Mouse (Mus musculus) midbrain, embryonic 14.5 days (tissue): ENCODE measurements around the gene Hmcn2. TPM values are rescaled to one million over a fixed set of nuclear protein-coding genes. Genes with fewer than 3 reads are reported as not detected.

Source experiments
- ATAC-seq: fragments of 200-750 bp; cut with Nextera tagmentation; 2 replicates; pipeline ENCODE4 v1.8.0; 2017; ENCODE audit warnings: moderate number of reproducible peaks, moderate library complexity; ENCODE audit not compliant: low FRiP score, low TSS enrichment
- DNase-seq: peaks from one replicate; pipeline ENCODE4 v3.0.0-alpha.2; 2015
- H3K27ac ChIP-seq: fragments of 300-500 bp; sonication (generic); replicated peaks from 2 replicates; pipeline ENCODE4 v1.5.1; 2014; ENCODE audit warnings: mild to moderate bottlenecking, low read depth, low read length, moderate library complexity
- H3K27me3 ChIP-seq: fragments of 300-500 bp; sonication (generic); 2 replicates; pipeline ENCODE4 v1.6.1; 2014; ENCODE audit warnings: low read length, control low read depth, mixed read lengths; ENCODE audit not compliant: control insufficient read depth, insufficient read depth
- H3K36me3 ChIP-seq: fragments of 300-500 bp; sonication (generic); 2 replicates; pipeline ENCODE4 v1.6.1; 2014; ENCODE audit warnings: low read length, control low read depth; ENCODE audit not compliant: control insufficient read depth, insufficient read depth
- H3K4me1 ChIP-seq: fragments of 300-500 bp; sonication (generic); 2 replicates; pipeline ENCODE4 v1.6.1; 2014; ENCODE audit warnings: mild to moderate bottlenecking, antibody characterized with exemption, low read length, control low read depth; ENCODE audit not compliant: control insufficient read depth, insufficient read depth
- H3K4me2 ChIP-seq: fragments of 300-500 bp; sonication (generic); 2 replicates; pipeline ENCODE4 v1.6.1; 2014; ENCODE audit warnings: mild to moderate bottlenecking, low read length, moderate library complexity
- H3K4me3 ChIP-seq: fragments of 300-500 bp; sonication (generic); replicated peaks from 2 replicates; pipeline ENCODE4 v1.5.1; 2014; ENCODE audit warnings: low read depth, low read length
- H3K9ac ChIP-seq: fragments of 300-500 bp; sonication (generic); replicated peaks from 2 replicates; pipeline ENCODE4 v1.6.1; 2014; ENCODE audit warnings: mild to moderate bottlenecking, low read length, moderate library complexity
- H3K9me3 ChIP-seq: fragments of 300-500 bp; sonication (generic); 2 replicates; pipeline ENCODE4 v1.6.1; 2016; ENCODE audit warnings: low read length, control low read depth, mixed read lengths; ENCODE audit not compliant: control insufficient read depth
- WGBS: fragments of 180-500 bp; shearing (Covaris S2); extraction: QIAGEN DNeasy Blood & Tissue Kit; methylation state at CpG from one replicate; pipeline ENCODE4 v1.1.7; 2014; 5-methylcytosine and 5-hydroxymethylcytosine counted together
- polyA plus RNA-seq: library from polyadenylated mRNA; unstranded; fragments of >200 nt; fragmentation: Nextera tagmentation; extraction: Ambion mirVana; gene quantifications from 2 replicates; pipeline ENCODE4 v1.2.1, GENCODE M21; 2014

Hmcn2 gene
- polyA plus RNA-seq, 1 experiment from 2014 or later = 0.08 TPM

DNA sequence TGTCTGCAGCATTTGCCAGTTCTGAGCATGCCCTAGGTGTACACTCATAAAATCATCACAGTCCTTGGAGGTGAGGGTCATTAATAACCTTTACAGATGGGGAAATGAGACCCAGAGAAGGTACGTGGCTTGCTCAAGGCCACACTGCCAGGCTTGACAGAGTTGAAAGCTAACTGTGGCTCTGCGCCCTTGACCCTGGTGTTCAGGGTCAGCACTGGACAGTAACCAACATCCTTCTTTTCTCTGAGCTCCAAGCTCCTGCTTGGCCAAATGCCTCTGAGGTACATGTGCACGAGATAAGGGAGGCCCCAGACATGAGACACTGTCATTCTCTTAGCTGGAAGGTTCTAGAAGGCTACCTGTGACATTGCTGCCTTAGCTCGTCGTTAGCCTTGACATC is 42.6 kb downstream of the Hmcn2 start:
- Histone ChIP-seq H3K27ac (no peak overlapping the region), H3K27me3 (no peaks in the 10 kb centered on the region), H3K9ac (no peak overlapping the region), H3K4me2 (no peak overlapping the region), H3K4me3 (no peak overlapping the region), H3K36me3 (no peaks in the 10 kb centered on the region), H3K9me3 (no peaks in the 10 kb centered on the region), H3K4me1 (no peaks in the 10 kb centered on the region)
- 78% methylated on average over 5 of the region's 5 CpGs for WGBS
- DNase-seq = no peak
- ATAC-seq = no peak

- 81% methylated on average over 7 of the region's 7 CpGs for WGBS
- H3K36me3 ChIP-seq = no peaks in the 10 kb centered on the region
Observed at GRCm38 (mm10) chr2:31359316-31359715, 45.1 kb downstream of the Hmcn2 start.

DNA sequence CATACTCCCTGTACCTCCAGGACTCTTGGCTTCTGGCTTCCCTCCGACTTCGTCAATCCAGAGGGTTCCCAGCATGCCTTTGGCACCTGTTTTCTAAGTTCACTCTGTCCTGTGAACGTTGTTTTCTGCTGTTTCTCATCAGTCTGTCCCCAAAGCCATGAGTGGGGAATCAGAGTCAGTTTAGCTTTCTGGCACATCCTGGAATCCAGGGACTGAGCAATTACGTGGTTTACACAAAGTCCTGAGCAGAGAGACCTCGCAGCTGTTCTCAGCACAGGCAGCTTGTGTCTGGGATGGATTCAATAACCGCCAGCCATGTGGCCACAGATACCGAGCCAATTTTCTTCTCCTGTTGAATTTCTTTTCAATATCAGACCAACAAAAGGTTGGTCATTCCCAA is 53.0 kb downstream of the Hmcn2 start:
- Histone ChIP-seq H3K4me2 (no peak overlapping the region), H3K4me3 (no peak overlapping the region)

More at GRCm38 (mm10) chr2:31359316-31359715, 45.1 kb downstream of the Hmcn2 start:
- Histone ChIP-seq H3K4me2 (no peak overlapping the region), H3K4me1 (no peaks in the 10 kb centered on the region), H3K27ac (no peak overlapping the region), H3K9ac (no peak overlapping the region), H3K27me3 (no peaks in the 10 kb centered on the region), H3K9me3 (no peaks in the 10 kb centered on the region), H3K4me3 (no peak overlapping the region)
- no peak for DNase-seq
- ATAC-seq = no peak

DNA sequence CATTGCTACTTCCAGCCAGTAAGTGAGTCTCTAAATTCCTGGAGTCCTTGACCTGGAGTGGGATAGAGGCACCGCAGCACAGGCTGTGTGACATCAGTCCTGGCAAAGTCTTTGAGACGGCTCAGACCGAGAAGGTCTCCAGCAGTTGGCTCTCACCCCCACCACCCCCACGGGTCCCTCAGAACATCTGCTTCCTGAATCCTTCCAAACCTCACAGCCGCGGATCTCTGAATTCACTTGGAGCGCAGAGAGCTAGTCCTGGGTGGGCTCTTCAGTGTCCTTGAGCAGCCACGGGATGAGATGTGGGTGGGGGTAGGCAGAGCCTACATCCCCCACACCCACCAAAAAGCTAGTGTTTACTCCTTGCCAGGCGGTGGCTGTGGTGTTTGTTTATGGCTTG is 57.2 kb downstream of the Hmcn2 start:
- ATAC-seq (no peak), DNase-seq (no peak)
- Histone ChIP-seq H3K4me1 (no peaks in the 10 kb centered on the region), H3K9ac (no peak overlapping the region), H3K4me2 (no peak overlapping the region), H3K9me3 (no peaks in the 10 kb centered on the region), H3K4me3 (no peak overlapping the region), H3K27ac (no peak overlapping the region), H3K36me3 (no peaks in the 10 kb centered on the region), H3K27me3 (no peaks in the 10 kb centered on the region)
- WGBS = 93% methylated on average over 9 of the region's 9 CpGs

More for the DNA sequence above, 53.0 kb downstream of the Hmcn2 start:
- no peak for DNase-seq
- Histone ChIP-seq H3K27me3 (no peaks in the 10 kb centered on the region), H3K4me1 (no peaks in the 10 kb centered on the region), H3K36me3 (no peaks in the 10 kb centered on the region), H3K9me3 (no peaks in the 10 kb centered on the region), H3K27ac (no peak overlapping the region), H3K9ac (no peak overlapping the region)
- no peak for ATAC-seq
- 86% methylated on average over 7 of the region's 7 CpGs for WGBS

GRCm38 (mm10) chr2:31372186-31372585 is 58.0 kb downstream of the Hmcn2 start:
- no peaks in the 10 kb centered on the region for H3K4me1 ChIP-seq
- ATAC-seq (no peak), DNase-seq (no peak)
- no peaks in the 10 kb centered on the region for H3K9me3 ChIP-seq
- H3K27ac ChIP-seq = no peak overlapping the region
- no peaks in the 10 kb centered on the region for H3K27me3 ChIP-seq
- H3K9ac ChIP-seq = no peak overlapping the region
- H3K4me2 ChIP-seq = no peak overlapping the region
- 98% methylated on average over 4 of the region's 4 CpGs for WGBS
- H3K4me3 ChIP-seq = no peak overlapping the region
- H3K36me3 ChIP-seq = no peaks in the 10 kb centered on the region

DNA sequence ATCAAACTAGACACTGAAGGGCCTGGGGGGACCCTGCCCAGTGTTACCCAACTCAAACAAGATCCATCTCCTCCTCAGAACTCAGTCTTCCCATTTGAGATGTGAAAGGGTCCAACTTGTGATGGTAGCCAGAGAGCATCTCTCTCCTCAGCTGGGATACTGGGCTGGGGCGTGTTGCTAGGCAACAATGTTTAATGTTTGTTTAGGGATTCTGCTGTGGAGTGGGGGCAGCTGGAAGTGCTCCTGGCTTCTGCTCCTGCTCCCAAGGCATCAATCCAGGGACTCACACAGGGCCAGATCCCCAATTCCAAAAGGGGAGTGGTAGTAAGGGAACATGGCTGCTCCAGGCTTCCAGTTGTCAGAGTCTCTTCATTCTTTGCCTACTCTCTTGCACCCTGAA is 60.2 kb downstream of the Hmcn2 start:
- H3K9ac ChIP-seq = no peak overlapping the region
- H3K4me1 ChIP-seq = no peaks in the 10 kb centered on the region
- no peak overlapping the region for H3K4me3 ChIP-seq
- H3K27me3 ChIP-seq = no peaks in the 10 kb centered on the region
- WGBS = 71% methylated on average over 1 of the region's 1 CpGs
- no peaks in the 10 kb centered on the region for H3K9me3 ChIP-seq
- no peak overlapping the region for H3K27ac ChIP-seq
- no peak overlapping the region for H3K4me2 ChIP-seq
- H3K36me3 ChIP-seq = no peaks in the 10 kb centered on the region
- peak; percentile 52 for DNase-seq
- ATAC-seq = no peak

GRCm38 (mm10) chr2:31376057-31376456 is 61.8 kb downstream of the Hmcn2 start:
- H3K27ac ChIP-seq = no peak overlapping the region
- H3K27me3 ChIP-seq = no peaks in the 10 kb centered on the region
- no peaks in the 10 kb centered on the region for H3K36me3 ChIP-seq
- no peak overlapping the region for H3K9ac ChIP-seq
- DNase-seq = no peak
- no peak for ATAC-seq
- H3K4me1 ChIP-seq = no peaks in the 10 kb centered on the region
- WGBS = 62% methylated on average over 3 of the region's 3 CpGs
- H3K4me2 ChIP-seq = no peak overlapping the region
- no peaks in the 10 kb centered on the region for H3K9me3 ChIP-seq
- H3K4me3 ChIP-seq = no peak overlapping the region

DNA sequence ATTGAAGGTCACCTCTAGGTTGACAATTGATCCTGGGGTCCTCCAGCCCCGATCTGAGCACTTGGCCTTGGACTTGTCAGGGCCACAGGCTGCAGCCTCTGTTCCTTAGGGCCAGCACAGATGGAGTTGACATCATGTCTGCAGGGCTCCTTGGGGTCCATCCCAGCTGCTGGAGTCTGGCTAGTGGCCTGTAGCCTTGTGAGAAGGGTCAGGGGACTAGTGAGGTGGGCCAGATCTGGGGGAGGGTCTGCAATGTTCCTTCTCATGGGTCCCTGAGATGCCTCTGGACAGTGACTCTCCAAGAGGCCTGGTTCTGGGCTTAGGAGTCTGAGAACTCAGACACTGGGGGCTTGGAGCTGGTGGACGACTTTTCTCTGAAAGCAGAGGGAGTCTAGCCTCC is 63.3 kb downstream of the Hmcn2 start:
- Histone ChIP-seq H3K4me1 (no peaks in the 10 kb centered on the region), H3K4me2 (no peak overlapping the region), H3K27me3 (no peaks in the 10 kb centered on the region), H3K9me3 (no peaks in the 10 kb centered on the region), H3K36me3 (no peaks in the 10 kb centered on the region), H3K9ac (no peak overlapping the region), H3K27ac (no peak overlapping the region), H3K4me3 (no peak overlapping the region)
- ATAC-seq = no peak
- WGBS = 60% methylated on average over 2 of the region's 2 CpGs
- no peak for DNase-seq

- Histone ChIP-seq H3K9me3 (no peaks in the 10 kb centered on the region), H3K4me2 (no peak overlapping the region), H3K9ac (no peak overlapping the region), H3K36me3 (no peaks in the 10 kb centered on the region), H3K27me3 (no peaks in the 10 kb centered on the region), H3K27ac (no peak overlapping the region), H3K4me1 (no peaks in the 10 kb centered on the region), H3K4me3 (no peak overlapping the region)
- DNase-seq = peak; percentile 82
- ATAC-seq = peak; percentile 43; the same call in 1 of the 2 replicates
- WGBS = 53% methylated on average over 4 of the region's 4 CpGs
Observed at GRCm38 (mm10) chr2:31381292-31381846, 67.2 kb downstream of the Hmcn2 start.
